Mouse (Mus musculus): ENCODE data around the gene Prtn3. TPM values are rescaled to one million over a fixed set of nuclear protein-coding genes. Genes with fewer than 3 reads are reported as not detected.

Prtn3 gene
- polyA plus RNA-seq, 1 experiment from 2014 or later, result 5.1 TPM

- no peak overlapping the region for H3K9ac ChIP-seq
- no peaks in the 10 kb centered on the region for H3K9me3 ChIP-seq
- no peak overlapping the region for H3K4me2 ChIP-seq
- no peaks in the 10 kb centered on the region for H3K27me3 ChIP-seq
- WGBS, result 30% methylated on average over 2 of the region's 2 CpGs
- H3K4me3 ChIP-seq, result no peak overlapping the region
- H3K4me1 ChIP-seq, result no peaks in the 10 kb centered on the region
- H3K36me3 ChIP-seq, result peaks cover 89% of the 10 kb centered on the region
- no peak for ATAC-seq (ENCODE audit: insufficient number of reproducible peaks, low FRiP score, low TSS enrichment, low read depth)
- H3K27ac ChIP-seq, result no peak overlapping the region
Observed at GRCm38 (mm10) chr10:79900951-79901410, 26.7 kb downstream of the Prtn3 start.

- H3K4me3 ChIP-seq, result no peak overlapping the region
- no peak overlapping the region for H3K4me2 ChIP-seq
- peaks cover 64% of the 10 kb centered on the region for H3K36me3 ChIP-seq
- no peak overlapping the region for H3K27ac ChIP-seq
- H3K4me1 ChIP-seq, result peaks cover 11% of the 10 kb centered on the region
- H3K27me3 ChIP-seq, result no peaks in the 10 kb centered on the region
- H3K9ac ChIP-seq, result no peak overlapping the region
- H3K9me3 ChIP-seq, result no peaks in the 10 kb centered on the region
- WGBS, result 88% methylated on average over 9 of the region's 9 CpGs
- no peak for ATAC-seq (ENCODE audit: insufficient number of reproducible peaks, low FRiP score, low TSS enrichment, low read depth)
Observed at GRCm38 (mm10) chr10:79906712-79907111, 32.4 kb downstream of the Prtn3 start.

- Histone ChIP-seq H3K4me2 (no peak overlapping the region), H3K36me3 (peaks cover 65% of the 10 kb centered on the region), H3K27me3 (no peaks in the 10 kb centered on the region), H3K9ac (no peak overlapping the region), H3K9me3 (no peaks in the 10 kb centered on the region), H3K4me3 (no peak overlapping the region), H3K4me1 (peaks cover 11% of the 10 kb centered on the region), H3K27ac (no peak overlapping the region)
- no peak for ATAC-seq (ENCODE audit: insufficient number of reproducible peaks, low FRiP score, low TSS enrichment, low read depth)
- 92% methylated on average over 10 of the region's 10 CpGs for WGBS
Observed at GRCm38 (mm10) chr10:79907415-79907814, 33.1 kb downstream of the Prtn3 start.

GRCm38 (mm10) chr10:79908167-79909091 lies 34.2 kb downstream of the Prtn3 start, which contains the start of gene Med16:
TSS of gene Med16 (minus strand) at chr10:79908923.
- Histone ChIP-seq H3K27me3 (no peaks in the 10 kb centered on the region), H3K9ac (peak within 1 kb of the TSS; percentile 85), H3K4me3 (peak within 1 kb of the TSS; percentile 79), H3K27ac (peak within 1 kb of the TSS; percentile 99), H3K4me1 (peaks cover 11% of the 10 kb centered on the region), H3K4me2 (peak within 1 kb of the TSS; percentile 57), H3K9me3 (no peaks in the 10 kb centered on the region), H3K36me3 (peaks cover 64% of the 10 kb centered on the region)
- 2% methylated on average over 52 of the region's 52 CpGs for WGBS
- ATAC-seq (ENCODE audit: insufficient number of reproducible peaks, low FRiP score, low TSS enrichment, low read depth), result peak; percentile 95

GRCm38 (mm10) chr10:79909092-79909922 lies 35.0 kb downstream of the Prtn3 start:
- Histone ChIP-seq H3K27ac (peak overlapping the region; percentile 76), H3K9me3 (no peaks in the 10 kb centered on the region), H3K9ac (peak overlapping the region; percentile 3; the same call in 1 of the 2 replicates), H3K36me3 (peaks cover 56% of the 10 kb centered on the region), H3K4me2 (peak overlapping the region; percentile 57), H3K4me1 (peaks cover 17% of the 10 kb centered on the region), H3K27me3 (no peaks in the 10 kb centered on the region), H3K4me3 (peak overlapping the region; percentile 79)
- 22% methylated on average over 14 of the region's 14 CpGs for WGBS
- no peak for ATAC-seq (ENCODE audit: insufficient number of reproducible peaks, low FRiP score, low TSS enrichment, low read depth)

GRCm38 (mm10) chr10:79910556-79910955 lies 36.3 kb downstream of the Prtn3 start, which contains the start of gene Gm26602:
TSS of gene Gm26602 (plus strand) at chr10:79910856.
- H3K36me3 ChIP-seq, result peaks cover 46% of the 10 kb centered on the region
- no peaks in the 10 kb centered on the region for H3K27me3 ChIP-seq
- WGBS, result 81% methylated on average over 4 of the region's 4 CpGs
- no peak for ATAC-seq (ENCODE audit: insufficient number of reproducible peaks, low FRiP score, low TSS enrichment, low read depth)
- no peak within 1 kb of the TSS for H3K4me3 ChIP-seq
- H3K4me2 ChIP-seq, result no peak within 1 kb of the TSS
- H3K27ac ChIP-seq, result peak within 1 kb of the TSS; percentile 76
- H3K9me3 ChIP-seq, result no peaks in the 10 kb centered on the region
- no peak within 1 kb of the TSS for H3K9ac ChIP-seq
- peaks cover 29% of the 10 kb centered on the region for H3K4me1 ChIP-seq

GRCm38 (mm10) chr10:79912412-79912811 lies 38.1 kb downstream of the Prtn3 start:
- H3K9ac ChIP-seq, result no peak overlapping the region
- WGBS, result 54% methylated on average over 20 of the region's 20 CpGs
- H3K9me3 ChIP-seq, result no peaks in the 10 kb centered on the region
- H3K27ac ChIP-seq, result no peak overlapping the region
- no peak for ATAC-seq (ENCODE audit: insufficient number of reproducible peaks, low FRiP score, low TSS enrichment, low read depth)
- no peak overlapping the region for H3K4me2 ChIP-seq
- H3K36me3 ChIP-seq, result peaks cover 30% of the 10 kb centered on the region
- H3K27me3 ChIP-seq, result peaks cover under 1% of the 10 kb centered on the region
- peaks cover 40% of the 10 kb centered on the region for H3K4me1 ChIP-seq
- H3K4me3 ChIP-seq, result no peak overlapping the region

- H3K4me2 ChIP-seq, result no peak overlapping the region
- H3K9me3 ChIP-seq, result no peaks in the 10 kb centered on the region
- no peak overlapping the region for H3K27ac ChIP-seq
- 65% methylated on average over 11 of the region's 11 CpGs for WGBS
- H3K27me3 ChIP-seq, result peaks cover 20% of the 10 kb centered on the region
- H3K4me1 ChIP-seq, result peaks cover 47% of the 10 kb centered on the region
- 0 out of 2 replicates have a peak overlapping the region, but pooled peaks have one; percentile 7 for H3K9ac ChIP-seq
- peaks cover 30% of the 10 kb centered on the region for H3K36me3 ChIP-seq
- no peak for ATAC-seq (ENCODE audit: insufficient number of reproducible peaks, low FRiP score, low TSS enrichment, low read depth)
- no peak overlapping the region for H3K4me3 ChIP-seq
Observed at GRCm38 (mm10) chr10:79914131-79914947, 40.1 kb downstream of the Prtn3 start.

GRCm38 (mm10) chr10:79914948-79915596 lies 40.8 kb downstream of the Prtn3 start:
- Histone ChIP-seq H3K4me1 (peaks cover 46% of the 10 kb centered on the region), H3K27me3 (peaks cover 28% of the 10 kb centered on the region), H3K4me3 (no peak overlapping the region), H3K27ac (peak overlapping the region; percentile 30; the same call in 1 of the 2 replicates), H3K9ac (0 out of 2 replicates have a peak overlapping the region, but pooled peaks have one; percentile 7), H3K4me2 (peak overlapping the region; percentile 84; the same call in 1 of the 2 replicates), H3K36me3 (peaks cover 30% of the 10 kb centered on the region), H3K9me3 (no peaks in the 10 kb centered on the region)
- no peak for ATAC-seq (ENCODE audit: insufficient number of reproducible peaks, low FRiP score, low TSS enrichment, low read depth)
- 60% methylated on average over 7 of the region's 7 CpGs for WGBS

- no peak for ATAC-seq (ENCODE audit: insufficient number of reproducible peaks, low FRiP score, low TSS enrichment, low read depth)
Observed at GRCm38 (mm10) chr10:79916081-79916480, 41.8 kb downstream of the Prtn3 start.

More at GRCm38 (mm10) chr10:79916081-79916480, 41.8 kb downstream of the Prtn3 start:
- H3K4me3 ChIP-seq, result peak overlapping the region; percentile 82
- peak overlapping the region; percentile 96 for H3K9ac ChIP-seq
- 8% methylated on average over 8 of the region's 8 CpGs for WGBS
- H3K4me1 ChIP-seq, result peaks cover 53% of the 10 kb centered on the region
- H3K9me3 ChIP-seq, result no peaks in the 10 kb centered on the region
- peak overlapping the region; percentile 84; the same call in 1 of the 2 replicates for H3K27ac ChIP-seq
- peaks cover 38% of the 10 kb centered on the region for H3K27me3 ChIP-seq
- peak overlapping the region; percentile 84 for H3K4me2 ChIP-seq
- H3K36me3 ChIP-seq, result peaks cover 22% of the 10 kb centered on the region

Measured in limb, embryonic 15.5 days (tissue).